Mouse (Mus musculus) cerebellum, postnatal 14 days (tissue): ENCODE data around the gene Traf3ip2.

ENCODE experiments used
- DNase-seq, 2 experiments: peaks; one replicate each; pipeline ENCODE4 v3.0.0; 2021; ENCODE audit warnings: mixed read lengths in 2 of 2

Gene Traf3ip2

DNA sequence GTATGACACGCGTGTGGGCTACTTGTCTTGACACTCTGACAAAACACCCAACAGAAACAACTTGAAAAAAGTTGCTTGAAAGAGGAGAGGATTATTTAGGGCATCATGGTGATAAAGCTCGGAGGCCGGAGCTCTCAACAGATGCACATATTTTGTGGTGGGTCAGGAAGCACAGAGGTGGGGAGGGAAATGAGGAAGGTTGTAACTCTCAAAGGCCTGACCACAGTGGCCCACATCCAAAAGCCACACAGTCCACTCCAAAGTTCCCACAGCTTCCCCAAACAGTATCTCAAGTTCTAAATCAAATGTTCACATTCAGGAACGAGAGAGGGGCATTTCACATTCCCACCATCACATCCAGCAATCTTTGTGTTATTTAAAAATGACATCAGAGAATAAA, 11.7 kb upstream of the Traf3ip2 start:
- DNase-seq: no peak

GRCm38 (mm10) chr10:39606434-39606833, 6.3 kb upstream of the Traf3ip2 start:
- no peak for DNase-seq

DNA sequence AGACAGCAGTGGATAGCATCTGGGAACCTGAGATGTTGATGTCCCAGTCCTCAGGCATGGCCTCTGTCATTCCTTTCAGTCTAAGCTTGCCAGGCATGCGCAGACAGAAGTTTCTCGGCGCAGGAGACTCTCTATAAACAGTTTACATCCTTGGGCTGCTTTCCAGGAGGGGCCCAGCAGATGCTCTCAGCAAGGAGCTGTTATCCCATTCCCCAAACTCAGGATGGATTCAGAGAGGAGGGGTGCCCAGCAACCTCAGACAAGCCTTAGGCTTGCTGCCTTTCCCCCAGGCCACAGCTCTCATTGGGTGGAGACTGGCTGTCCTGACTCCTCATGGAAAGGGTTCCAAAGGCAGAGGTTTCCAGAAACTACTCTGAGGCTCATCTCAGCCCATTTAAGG, 1.5 kb upstream of the Traf3ip2 start:
- DNase-seq: no peak

GRCm38 (mm10) chr10:39612131-39612530, 603 bp upstream of the Traf3ip2 start:
- no peak for DNase-seq

DNA sequence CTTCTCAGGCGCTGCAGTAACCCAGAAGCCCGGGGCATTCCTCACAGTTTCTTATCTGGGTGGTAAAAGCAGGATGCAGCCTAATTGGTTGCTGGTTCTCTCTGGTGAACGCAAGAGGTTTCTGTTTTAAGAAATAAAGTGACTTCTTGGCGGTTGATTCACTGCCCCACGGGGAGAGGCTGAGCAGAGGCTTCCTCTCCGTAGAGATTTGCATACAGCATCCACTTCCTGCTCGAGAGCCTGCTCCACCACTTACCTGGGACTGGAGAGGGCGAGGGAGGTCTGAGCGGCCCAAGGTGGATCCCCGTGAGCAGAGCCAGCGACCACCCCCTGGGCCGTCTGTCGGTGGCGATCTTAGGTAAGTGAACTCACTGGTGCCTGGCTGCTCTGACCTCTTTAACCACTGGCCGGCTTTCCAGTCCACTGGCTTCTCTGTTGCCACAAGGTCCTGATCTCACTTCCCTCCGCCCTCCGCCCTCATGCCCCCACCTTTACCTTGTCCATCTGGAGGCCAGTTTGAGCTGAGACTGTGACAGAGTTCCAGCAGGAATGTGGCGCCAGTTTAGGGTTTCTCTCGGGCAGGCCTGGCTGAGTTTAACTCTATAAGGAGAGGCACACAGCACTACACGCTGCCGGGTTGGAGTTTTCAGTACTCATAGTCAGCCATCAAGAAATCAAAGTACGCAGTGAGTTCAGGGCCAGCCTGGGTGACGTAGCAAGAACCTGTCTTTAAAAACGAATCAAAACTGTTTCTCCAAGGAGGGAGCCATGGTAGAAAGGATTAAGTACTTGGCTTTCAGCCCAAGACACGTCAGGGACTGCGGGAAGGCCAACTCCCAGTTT, 476 bp downstream of the Traf3ip2 start:
- peak; percentile 75 to 77 for DNase-seq

DNA sequence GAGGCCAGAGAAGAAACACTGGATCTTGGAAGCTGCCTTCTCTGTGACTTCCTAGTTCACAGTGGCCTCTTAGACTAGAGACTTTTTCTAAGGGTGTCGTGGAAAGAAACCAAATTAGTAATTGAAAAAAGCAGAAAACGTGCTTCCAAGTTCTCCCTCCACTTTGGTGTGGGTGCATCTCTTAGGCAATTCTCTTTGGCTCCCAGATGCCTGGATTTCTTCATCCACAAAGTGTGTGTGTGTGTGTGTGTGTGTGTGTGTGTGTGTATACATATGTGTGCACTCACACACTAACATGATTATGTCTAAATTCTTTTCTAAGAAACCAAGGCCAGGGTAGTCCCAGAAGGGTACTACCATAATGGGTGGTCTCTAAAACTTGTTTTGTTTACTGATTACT, 1.2 kb downstream of the Traf3ip2 start:
- DNase-seq: no peak

GRCm38 (mm10) chr10:39614676-39615075, 1.9 kb downstream of the Traf3ip2 start:
- DNase-seq: peak in 1 of 2 experiments; percentile 44

DNA sequence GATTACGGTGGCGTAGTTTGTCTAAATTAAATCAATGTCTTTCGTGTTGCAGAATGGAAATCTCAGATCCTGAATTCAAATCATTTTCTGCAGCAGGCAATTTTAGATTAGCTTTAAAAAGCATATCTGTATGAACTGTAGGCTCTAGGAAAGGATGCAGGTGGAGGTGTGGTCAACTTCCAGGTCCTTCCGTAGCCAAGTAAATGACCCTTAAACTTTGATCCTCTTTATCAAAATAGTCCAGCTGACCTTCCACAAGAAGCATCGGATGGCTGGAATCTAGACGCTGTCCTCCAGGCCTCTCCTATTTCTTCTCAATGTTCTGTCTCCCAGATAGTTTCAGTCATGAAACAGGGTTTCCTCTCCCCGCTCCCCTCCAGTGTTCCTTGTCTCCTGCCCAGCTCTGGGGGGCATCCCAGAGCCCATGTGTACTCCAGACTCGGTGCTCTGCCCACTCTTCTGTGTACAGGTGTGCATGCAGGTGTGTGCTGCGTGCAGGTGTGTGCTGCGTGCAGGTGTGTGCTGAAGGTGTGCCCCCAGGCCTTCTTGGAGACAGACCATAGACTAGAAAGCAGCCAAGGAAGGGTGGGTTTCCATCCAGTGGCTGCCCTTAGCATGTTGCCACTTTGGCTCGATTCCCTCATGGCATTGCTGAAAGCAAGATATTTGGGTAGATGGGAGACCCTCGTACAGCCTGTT, 2.9 kb downstream of the Traf3ip2 start:
- no peak for DNase-seq

DNA sequence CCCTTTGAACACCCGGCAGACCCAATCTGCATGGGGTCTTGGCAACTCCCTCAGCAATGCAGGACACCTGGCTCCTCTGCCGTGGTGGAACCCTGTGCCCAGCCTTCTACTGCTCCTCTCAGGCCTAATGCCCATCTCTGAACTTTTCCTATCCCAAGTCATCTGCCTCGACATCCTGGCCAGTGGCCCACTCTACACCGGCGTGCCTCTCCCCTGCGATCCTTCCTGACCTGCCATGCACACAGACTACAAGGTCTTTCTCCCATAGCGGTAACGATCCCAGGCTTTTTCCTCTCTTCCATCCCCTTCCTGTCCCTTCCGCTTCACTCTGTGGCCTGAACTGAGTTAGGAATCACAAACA, 3.5 kb downstream of the Traf3ip2 start:
- no peak for DNase-seq

- DNase-seq: no peak
Observed at GRCm38 (mm10) chr10:39616626-39617025, 3.9 kb downstream of the Traf3ip2 start.

DNA sequence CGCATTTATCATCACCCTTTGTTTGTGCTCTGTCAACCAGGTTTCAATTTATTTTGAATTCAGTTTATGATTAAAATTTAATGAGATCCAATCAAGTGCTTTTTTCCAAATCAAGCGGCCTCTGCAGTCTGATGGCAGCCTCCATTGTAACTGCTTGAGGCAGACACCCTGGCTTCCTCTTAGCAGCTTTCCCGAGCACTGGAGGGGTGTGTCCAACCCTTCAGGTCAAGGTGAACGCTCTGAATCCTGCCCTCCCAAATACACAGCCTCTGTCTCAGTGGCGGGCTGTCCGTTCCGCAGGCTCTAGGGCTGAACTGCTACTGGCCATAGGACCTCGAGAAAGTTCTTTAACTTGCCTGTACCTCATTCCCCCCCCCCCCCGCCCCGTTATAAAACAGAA, 5.7 kb downstream of the Traf3ip2 start:
- no peak for DNase-seq

GRCm38 (mm10) chr10:39620626-39621025, 7.9 kb downstream of the Traf3ip2 start:
- no peak for DNase-seq

GRCm38 (mm10) chr10:39623806-39624205, 11.1 kb downstream of the Traf3ip2 start:
- peak; percentile 36 to 48 for DNase-seq

GRCm38 (mm10) chr10:39624837-39625625, 12.3 kb downstream of the Traf3ip2 start:
- no peak for DNase-seq

DNA sequence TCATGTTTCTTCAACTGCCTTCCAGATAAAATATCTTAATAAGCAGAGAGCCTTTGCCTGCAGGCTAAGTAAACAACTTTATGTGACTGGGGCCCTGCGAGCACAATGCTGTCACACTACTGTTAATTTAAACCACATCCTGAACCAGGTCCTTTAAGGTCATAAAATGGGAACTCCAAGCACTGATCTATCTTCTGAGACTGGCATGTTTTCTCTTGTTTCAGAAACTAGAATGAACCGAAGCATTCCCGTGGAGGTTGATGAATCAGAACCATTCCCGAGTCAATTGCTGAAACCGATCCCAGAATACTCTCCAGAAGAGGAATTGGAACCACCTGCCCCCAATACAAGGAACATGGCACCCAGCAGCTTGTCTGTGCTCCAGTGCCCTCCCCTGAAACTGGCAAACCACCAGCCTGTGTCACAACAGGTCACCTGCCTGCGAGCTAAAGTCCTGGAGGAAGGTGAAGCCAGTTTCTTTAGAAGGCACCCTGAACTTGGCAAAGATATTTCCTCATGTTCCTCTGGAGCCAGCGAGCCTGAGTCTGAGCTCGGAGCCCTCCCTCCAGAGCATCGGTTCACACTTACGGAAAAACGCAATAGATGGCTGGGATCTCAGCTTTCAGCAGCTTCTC, 13.0 kb downstream of the Traf3ip2 start:
- peak; percentile 61 to 65 for DNase-seq

GRCm38 (mm10) chr10:39626376-39626775, 13.6 kb downstream of the Traf3ip2 start:
- DNase-seq: no peak

GRCm38 (mm10) chr10:39628799-39629517, 16.2 kb downstream of the Traf3ip2 start:
- DNase-seq: no peak

- DNase-seq: peak; percentile 48 to 59
Observed at GRCm38 (mm10) chr10:39629746-39630552, 17.2 kb downstream of the Traf3ip2 start.

DNA sequence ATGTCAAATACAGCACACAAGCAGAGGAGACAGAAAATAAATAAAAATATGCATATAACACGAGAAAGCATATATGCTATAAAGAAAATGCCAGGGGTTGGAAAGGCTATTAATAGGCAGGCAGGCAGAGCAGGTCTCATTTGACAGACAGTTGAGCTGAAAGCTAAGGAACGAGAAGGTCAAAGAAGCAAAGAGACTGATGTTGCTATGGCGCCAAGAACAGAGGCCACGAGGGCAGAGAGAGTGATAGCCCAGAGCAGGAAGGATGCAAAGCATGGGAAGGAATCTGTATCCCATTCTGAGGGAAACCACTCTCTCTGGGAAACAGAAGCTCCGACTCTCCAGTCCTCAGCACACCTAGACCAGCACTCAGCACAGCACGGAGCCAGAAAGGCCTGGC, 18.1 kb downstream of the Traf3ip2 start:
- no peak for DNase-seq

DNA sequence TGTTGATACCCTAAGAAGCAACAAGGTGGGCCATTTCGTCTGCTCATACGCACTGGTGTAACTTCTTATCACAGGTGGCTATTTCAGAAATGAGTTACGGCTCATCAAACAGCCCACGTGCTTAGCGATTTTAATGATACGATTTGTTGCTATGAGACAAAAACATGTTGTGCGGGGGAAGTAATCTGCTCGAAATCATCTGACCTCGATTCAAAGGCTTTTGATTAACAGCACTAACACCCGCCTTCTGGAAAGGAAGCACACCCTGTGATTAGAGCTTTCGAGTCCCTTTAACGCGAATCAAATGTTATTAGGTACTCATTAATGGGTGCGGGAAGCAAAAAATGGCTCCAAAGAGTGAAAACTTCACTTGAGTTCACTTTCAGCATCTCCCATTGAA, 18.9 kb downstream of the Traf3ip2 start:
- no peak for DNase-seq

GRCm38 (mm10) chr10:39633379-39633778, 20.6 kb downstream of the Traf3ip2 start:
- DNase-seq: no peak
